Mouse (Mus musculus) olfactory bulb, adult 2 months (tissue): ENCODE measurements around the gene Tfcp2l1.

ENCODE experiments used
- CTCF ChIP-seq: fragments of 200-500 bp; IDR thresholded peaks from 2 replicates; pipeline ENCODE4 v1.5.1; 2012; ENCODE audit warnings: low read depth, mild to moderate bottlenecking, low read length, moderate library complexity; ENCODE audit not compliant: insufficient read depth
- POLR2A ChIP-seq: fragments of 200-500 bp; IDR thresholded peaks from 2 replicates; pipeline ENCODE4 v1.6.1; 2012; ENCODE audit warnings: mild to moderate bottlenecking, low read depth, low read length, moderate library complexity; ENCODE audit not compliant: insufficient read depth

GRCm38 (mm10) chr1:118697906-118698305 is 70.2 kb downstream of the Tfcp2l1 start:
- TF ChIP-seq CTCF (no peak), POLR2A (no peak)
